Mouse (Mus musculus) liver, embryonic 13.5 days (tissue): ENCODE measurements around the gene Gm5105. TPM values are rescaled to one million over a fixed set of nuclear protein-coding genes. Genes with fewer than 3 reads are reported as not detected.

Experiments
- ATAC-seq: fragments of 200-750 bp; cut with Nextera tagmentation; 2 replicates; pipeline ENCODE4 v1.8.0; 2017; ENCODE audit warnings: low read depth, mild to moderate bottlenecking, moderate number of reproducible peaks, moderate library complexity
- DNase-seq: peaks from one replicate; pipeline ENCODE4 v3.0.0; 2022
- H3K27ac ChIP-seq: fragments of 300-500 bp; sonication (generic); 2 replicates; pipeline ENCODE4 v1.5.1; 2015; ENCODE audit warnings: moderate library complexity, mild to moderate bottlenecking, inconsistent platforms
- H3K27me3 ChIP-seq: fragments of 300-500 bp; sonication (generic); 2 replicates; pipeline ENCODE4 v1.6.1; 2015; ENCODE audit warnings: mild to moderate bottlenecking, inconsistent platforms
- H3K36me3 ChIP-seq: fragments of 300-500 bp; sonication (generic); 2 replicates; pipeline ENCODE4 v1.6.1; 2015; ENCODE audit warnings: mild to moderate bottlenecking, inconsistent platforms
- H3K4me1 ChIP-seq: fragments of 300-500 bp; sonication (generic); replicated peaks from 2 replicates; pipeline ENCODE4 v1.6.1; 2015; ENCODE audit warnings: inconsistent platforms
- H3K4me2 ChIP-seq: fragments of 300-500 bp; sonication (generic); 2 replicates; pipeline ENCODE4 v1.6.1; 2015; ENCODE audit warnings: inconsistent platforms, mild to moderate bottlenecking, moderate library complexity
- H3K4me3 ChIP-seq: fragments of 300-500 bp; sonication (generic); replicated peaks from 2 replicates; pipeline ENCODE4 v1.5.1; 2015; ENCODE audit warnings: mild to moderate bottlenecking, inconsistent platforms
- H3K9ac ChIP-seq: fragments of 300-500 bp; sonication (generic); 2 replicates; pipeline ENCODE4 v1.6.1; 2015; ENCODE audit warnings: mild to moderate bottlenecking, inconsistent platforms
- H3K9me3 ChIP-seq: fragments of 300-500 bp; sonication (generic); replicated peaks from 2 replicates; pipeline ENCODE4 v1.6.1; 2016; ENCODE audit warnings: inconsistent platforms
- WGBS: fragments of 180-500 bp; shearing (Covaris S2); methylation state at CpG from one replicate; pipeline ENCODE4 v1.1.7; 2015; ENCODE audit not compliant: insufficient replicate concordance; 5-methylcytosine and 5-hydroxymethylcytosine counted together
- polyA plus RNA-seq: library from polyadenylated mRNA; unstranded; fragments of >200 nt; fragmentation: Nextera tagmentation; extraction: Ambion mirVana; gene quantifications from 2 replicates; pipeline ENCODE4 v1.2.1, GENCODE M21; 2015

Gene Gm5105
- polyA plus RNA-seq, 1 experiment from 2014 or later = not detected

DNA sequence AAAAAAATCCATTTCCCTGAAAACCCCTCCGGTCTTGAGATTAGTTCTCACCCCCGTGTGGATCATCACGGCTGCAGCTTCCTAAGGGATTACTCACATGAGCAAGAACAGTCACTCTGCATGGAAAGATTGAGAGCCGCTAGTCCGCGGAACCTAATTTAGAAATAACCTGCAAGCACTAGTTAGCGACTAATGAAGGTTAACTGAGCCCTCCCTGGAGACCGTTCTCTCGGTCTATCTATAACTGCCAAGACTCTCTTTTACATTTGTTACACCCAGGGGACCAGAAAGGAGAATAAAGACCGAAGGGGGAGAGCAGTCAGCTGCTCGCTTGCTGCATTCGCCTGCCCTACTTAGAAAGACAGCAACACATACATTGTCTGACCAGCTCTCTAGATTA, 50.4 kb downstream of the Gm5105 start:
- no peak for ATAC-seq
- Histone ChIP-seq H3K4me1 (no peaks in the 10 kb centered on the region), H3K9ac (no peak overlapping the region), H3K9me3 (no peaks in the 10 kb centered on the region), H3K36me3 (no peaks in the 10 kb centered on the region), H3K4me2 (no peak overlapping the region), H3K4me3 (no peak overlapping the region), H3K27me3 (no peaks in the 10 kb centered on the region), H3K27ac (no peak overlapping the region)
- WGBS = 82% methylated on average over 12 of the region's 12 CpGs
- no peak for DNase-seq

DNA sequence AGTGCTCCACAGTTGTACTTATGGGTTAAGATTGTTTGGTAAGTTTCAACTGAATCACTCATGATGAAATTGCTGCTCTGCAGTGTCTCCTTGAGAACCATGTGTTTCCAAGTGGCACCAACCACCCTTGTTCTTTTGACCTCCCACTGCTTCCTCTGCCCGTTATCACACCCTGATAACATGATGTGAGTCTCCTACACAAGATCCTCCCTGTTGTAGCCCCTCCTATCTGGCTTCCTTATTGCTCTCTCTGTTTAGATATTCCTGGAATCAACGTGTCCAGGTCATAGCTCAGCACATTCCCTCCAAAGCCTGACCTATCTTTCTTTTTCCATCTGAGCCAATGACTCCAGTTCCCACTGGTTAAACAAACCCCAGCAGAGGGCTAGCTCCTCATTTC, 52.5 kb downstream of the Gm5105 start:
- Histone ChIP-seq H3K36me3 (no peaks in the 10 kb centered on the region), H3K4me2 (no peak overlapping the region), H3K4me3 (no peak overlapping the region), H3K27ac (no peak overlapping the region), H3K4me1 (no peaks in the 10 kb centered on the region), H3K27me3 (no peaks in the 10 kb centered on the region), H3K9me3 (no peaks in the 10 kb centered on the region), H3K9ac (no peak overlapping the region)
- 31% methylated on average over 2 of the region's 2 CpGs for WGBS
- ATAC-seq (no peak), DNase-seq (no peak)

DNA sequence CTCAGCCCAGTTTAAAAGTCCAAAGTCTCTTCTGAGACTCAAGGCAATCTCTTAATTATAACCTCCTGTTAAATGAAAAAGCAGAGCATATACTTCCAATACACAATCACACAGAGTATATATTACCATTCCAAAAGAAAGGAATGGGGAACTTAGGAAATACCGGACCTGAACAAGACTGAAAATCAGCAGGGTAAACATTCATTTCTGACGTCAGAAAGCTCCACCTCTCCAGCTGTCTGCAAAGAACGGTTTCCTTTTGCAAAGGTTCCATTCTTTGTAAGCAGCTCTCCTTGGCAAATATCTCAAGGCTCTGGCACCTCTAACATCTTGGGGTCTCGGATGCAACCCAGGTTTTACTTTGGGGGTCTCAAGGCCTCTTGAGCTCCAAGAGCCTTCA, 54.8 kb downstream of the Gm5105 start:
- H3K4me2 ChIP-seq = no peak overlapping the region
- DNase-seq (no peak), ATAC-seq (no peak)
- H3K4me1 ChIP-seq = no peaks in the 10 kb centered on the region
- no peak overlapping the region for H3K27ac ChIP-seq
- no peak overlapping the region for H3K4me3 ChIP-seq
- H3K9ac ChIP-seq = no peak overlapping the region
- no peaks in the 10 kb centered on the region for H3K27me3 ChIP-seq
- WGBS = 35% methylated on average over 4 of the region's 4 CpGs
- H3K36me3 ChIP-seq = no peaks in the 10 kb centered on the region
- H3K9me3 ChIP-seq = no peaks in the 10 kb centered on the region

DNA sequence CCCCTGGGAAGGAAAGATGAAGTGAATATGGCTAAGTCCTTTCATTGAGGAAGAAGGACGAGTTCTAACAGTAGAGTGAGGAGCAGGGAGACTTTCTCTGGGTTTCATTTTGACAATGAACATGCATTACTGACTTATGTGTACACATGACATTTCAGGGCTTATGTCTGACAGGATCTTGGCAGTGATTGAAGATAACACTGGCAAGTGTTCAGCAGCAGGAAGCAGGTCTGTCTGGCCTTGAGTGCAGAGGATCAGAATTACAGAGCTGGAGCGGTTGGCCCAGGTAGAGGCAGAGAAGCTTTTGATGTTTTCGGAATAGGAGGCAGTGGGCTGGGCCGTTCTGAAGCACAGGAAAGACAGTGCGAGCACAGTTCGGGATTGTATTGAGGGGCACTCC, 59.0 kb downstream of the Gm5105 start:
- H3K27ac ChIP-seq = no peak overlapping the region
- H3K9ac ChIP-seq = no peak overlapping the region
- H3K4me2 ChIP-seq = no peak overlapping the region
- no peaks in the 10 kb centered on the region for H3K9me3 ChIP-seq
- no peaks in the 10 kb centered on the region for H3K4me1 ChIP-seq
- 54% methylated on average over 6 of the region's 6 CpGs for WGBS
- no peaks in the 10 kb centered on the region for H3K36me3 ChIP-seq
- no peaks in the 10 kb centered on the region for H3K27me3 ChIP-seq
- ATAC-seq = no peak
- DNase-seq = no peak
- H3K4me3 ChIP-seq = no peak overlapping the region

DNA sequence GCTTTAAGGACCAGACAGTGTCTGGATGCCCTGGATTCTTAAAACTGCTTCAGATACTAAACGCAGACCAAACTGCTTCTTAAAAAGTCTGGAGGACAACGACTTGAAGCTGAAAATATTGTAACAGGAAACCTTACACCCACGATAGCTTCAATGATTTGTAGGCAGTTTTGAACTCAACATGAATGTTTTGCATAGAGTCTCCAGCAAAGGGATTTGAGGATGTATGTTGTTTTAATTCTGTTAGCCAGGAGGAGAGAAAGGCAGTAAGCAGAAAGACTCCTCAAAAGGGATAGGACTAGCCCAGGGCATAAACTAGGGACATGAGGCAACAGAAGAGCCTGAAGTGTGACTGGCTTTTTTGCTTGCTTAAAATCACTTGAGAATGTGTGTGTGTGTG, 60.3 kb downstream of the Gm5105 start:
- Histone ChIP-seq H3K36me3 (no peaks in the 10 kb centered on the region), H3K9me3 (no peaks in the 10 kb centered on the region), H3K4me2 (no peak overlapping the region), H3K27ac (no peak overlapping the region), H3K4me3 (no peak overlapping the region), H3K9ac (no peak overlapping the region), H3K27me3 (no peaks in the 10 kb centered on the region), H3K4me1 (no peaks in the 10 kb centered on the region)
- ATAC-seq (no peak), DNase-seq (no peak)
- WGBS = 57% methylated on average over 3 of the region's 3 CpGs

DNA sequence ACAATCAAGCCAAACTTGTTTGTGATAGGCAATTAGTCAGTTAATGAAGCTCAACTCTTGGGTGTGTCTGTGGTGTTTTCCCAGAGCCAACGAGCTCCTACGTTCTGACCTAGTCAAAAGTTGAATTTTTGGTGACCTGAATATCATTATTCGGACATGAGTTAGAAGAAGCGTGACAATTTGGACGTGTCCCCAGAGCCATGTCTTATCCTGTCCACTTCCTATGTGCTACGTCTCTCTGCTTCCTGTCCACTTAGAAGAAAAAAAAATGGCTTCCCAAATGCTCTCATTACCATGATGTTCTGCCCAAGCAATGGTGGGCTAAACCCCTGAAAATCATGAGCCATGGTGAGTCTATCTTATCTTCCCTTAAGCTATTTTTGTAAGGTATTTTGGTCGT, 63.9 kb downstream of the Gm5105 start:
- H3K27me3 ChIP-seq = no peaks in the 10 kb centered on the region
- H3K27ac ChIP-seq = no peak overlapping the region
- no peak overlapping the region for H3K9ac ChIP-seq
- DNase-seq (no peak), ATAC-seq (no peak)
- H3K4me2 ChIP-seq = no peak overlapping the region
- H3K4me3 ChIP-seq = no peak overlapping the region
- H3K36me3 ChIP-seq = no peaks in the 10 kb centered on the region
- 71% methylated on average over 7 of the region's 7 CpGs for WGBS
- H3K9me3 ChIP-seq = no peaks in the 10 kb centered on the region
- peaks cover 9% of the 10 kb centered on the region; the same call in 1 of the 2 replicates for H3K4me1 ChIP-seq

DNA sequence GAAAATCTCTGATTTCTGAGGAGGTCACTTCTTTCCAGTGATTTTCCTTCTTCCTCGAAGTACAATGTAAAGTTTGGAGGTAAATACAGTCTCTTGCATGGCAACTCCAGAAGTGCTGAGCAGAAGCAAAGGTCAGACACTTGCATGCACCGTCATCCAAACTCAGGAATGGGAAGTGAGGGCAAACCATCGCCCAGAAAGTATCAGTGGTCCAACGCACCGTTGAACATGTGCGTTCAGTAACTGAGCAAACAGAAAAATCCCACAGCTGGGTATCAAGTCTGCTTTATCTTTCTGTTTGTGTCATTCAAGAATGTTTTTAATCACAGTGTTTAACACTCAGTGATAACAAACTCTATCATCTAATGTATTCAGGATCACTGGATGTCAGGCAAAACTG, 64.6 kb downstream of the Gm5105 start:
- no peak overlapping the region for H3K4me3 ChIP-seq
- DNase-seq (no peak), ATAC-seq (no peak)
- H3K27ac ChIP-seq = no peak overlapping the region
- no peak overlapping the region for H3K9ac ChIP-seq
- no peak overlapping the region for H3K4me2 ChIP-seq
- H3K9me3 ChIP-seq = no peaks in the 10 kb centered on the region
- peaks cover 9% of the 10 kb centered on the region; the same call in 1 of the 2 replicates for H3K4me1 ChIP-seq
- no peaks in the 10 kb centered on the region for H3K36me3 ChIP-seq
- WGBS = 47% methylated on average over 6 of the region's 6 CpGs
- H3K27me3 ChIP-seq = no peaks in the 10 kb centered on the region

DNA sequence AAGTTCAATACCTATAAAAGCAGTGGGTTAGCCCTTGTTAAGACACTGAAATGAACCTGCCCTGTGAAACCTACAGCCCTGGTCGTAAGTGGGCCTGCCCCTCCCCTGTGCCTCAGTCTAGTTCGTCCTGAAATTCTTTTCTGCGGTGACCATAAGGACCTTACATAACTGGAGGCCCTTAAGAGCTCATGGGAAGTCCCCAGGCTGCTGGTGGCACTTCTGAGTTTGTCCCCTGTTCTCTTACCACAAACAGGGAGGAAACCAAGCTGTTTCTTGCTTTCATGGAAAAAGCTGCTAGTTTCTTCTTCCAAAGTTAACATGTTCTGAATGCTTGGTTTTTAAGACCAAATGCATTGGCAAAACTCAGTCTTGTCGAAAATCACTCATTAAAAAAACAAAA, 65.3 kb downstream of the Gm5105 start:
- no peak overlapping the region for H3K4me2 ChIP-seq
- H3K27me3 ChIP-seq = no peaks in the 10 kb centered on the region
- ATAC-seq = no peak
- H3K4me1 ChIP-seq = peaks cover 9% of the 10 kb centered on the region; the same call in 1 of the 2 replicates
- H3K9ac ChIP-seq = no peak overlapping the region
- H3K36me3 ChIP-seq = no peaks in the 10 kb centered on the region
- no peak for DNase-seq
- H3K27ac ChIP-seq = no peak overlapping the region
- WGBS = 36% methylated on average over 4 of the region's 4 CpGs
- H3K9me3 ChIP-seq = no peaks in the 10 kb centered on the region
- no peak overlapping the region for H3K4me3 ChIP-seq

DNA sequence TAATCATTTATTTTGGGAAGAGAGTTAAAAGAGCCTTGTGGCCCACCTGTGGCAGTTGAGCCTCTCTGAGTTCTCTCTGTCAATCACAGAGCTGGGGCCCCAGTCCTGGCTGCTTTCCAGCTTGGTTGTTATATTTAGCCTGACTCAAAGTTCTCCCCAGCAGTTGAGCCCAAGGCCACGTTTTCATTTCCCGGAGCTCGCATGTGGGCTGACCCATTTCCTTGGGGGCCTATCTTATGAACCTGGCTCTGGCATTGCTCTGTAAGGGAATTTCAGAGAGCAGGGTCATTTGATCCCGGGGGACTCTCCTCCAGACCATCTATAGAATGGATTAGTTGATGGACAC, 66.5 kb downstream of the Gm5105 start:
- Histone ChIP-seq H3K9me3 (no peaks in the 10 kb centered on the region), H3K9ac (no peak overlapping the region), H3K4me3 (no peak overlapping the region), H3K36me3 (no peaks in the 10 kb centered on the region), H3K4me1 (peaks cover 9% of the 10 kb centered on the region; the same call in 1 of the 2 replicates), H3K27me3 (no peaks in the 10 kb centered on the region), H3K27ac (no peak overlapping the region), H3K4me2 (no peak overlapping the region)
- DNase-seq (no peak), ATAC-seq (no peak)
- 39% methylated on average over 4 of the region's 4 CpGs for WGBS

DNA sequence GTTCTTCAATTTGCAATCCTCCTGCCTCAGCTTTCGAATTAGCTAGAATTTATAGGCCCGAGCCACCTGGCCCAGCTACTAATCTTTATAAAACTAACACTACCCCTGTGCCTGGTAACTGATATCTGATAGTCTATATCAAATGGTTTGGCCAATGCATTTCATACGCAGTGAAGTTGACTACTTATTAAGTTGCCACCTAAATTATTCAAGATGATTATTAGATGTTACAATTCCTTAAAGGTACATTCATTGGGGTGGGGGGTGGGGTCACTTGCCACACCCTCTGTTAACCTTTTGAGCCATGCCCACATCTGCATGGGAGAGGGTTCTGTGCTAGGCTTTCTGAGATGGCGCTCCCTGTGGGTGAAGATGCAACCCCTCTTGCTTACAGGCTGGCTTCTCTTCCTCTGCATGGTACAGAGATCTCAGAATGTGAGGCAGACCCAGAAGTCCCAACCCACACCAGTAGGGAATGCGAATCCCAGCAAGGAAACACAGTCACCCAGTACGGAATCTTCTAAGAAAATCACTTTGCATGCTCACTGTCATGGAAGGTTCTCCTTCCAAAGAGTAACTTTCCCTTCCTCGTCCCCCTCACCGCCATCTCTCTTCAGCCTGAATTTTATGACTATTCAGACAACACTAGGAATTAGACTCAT, 67.0 kb downstream of the Gm5105 start:
- Histone ChIP-seq H3K9me3 (no peaks in the 10 kb centered on the region), H3K4me3 (no peak overlapping the region), H3K4me1 (peaks cover 9% of the 10 kb centered on the region; the same call in 1 of the 2 replicates), H3K9ac (no peak overlapping the region), H3K27me3 (no peaks in the 10 kb centered on the region), H3K27ac (no peak overlapping the region), H3K4me2 (no peak overlapping the region), H3K36me3 (no peaks in the 10 kb centered on the region)
- DNase-seq (no peak), ATAC-seq (no peak)
- 76% methylated on average over 8 of the region's 8 CpGs for WGBS

DNA sequence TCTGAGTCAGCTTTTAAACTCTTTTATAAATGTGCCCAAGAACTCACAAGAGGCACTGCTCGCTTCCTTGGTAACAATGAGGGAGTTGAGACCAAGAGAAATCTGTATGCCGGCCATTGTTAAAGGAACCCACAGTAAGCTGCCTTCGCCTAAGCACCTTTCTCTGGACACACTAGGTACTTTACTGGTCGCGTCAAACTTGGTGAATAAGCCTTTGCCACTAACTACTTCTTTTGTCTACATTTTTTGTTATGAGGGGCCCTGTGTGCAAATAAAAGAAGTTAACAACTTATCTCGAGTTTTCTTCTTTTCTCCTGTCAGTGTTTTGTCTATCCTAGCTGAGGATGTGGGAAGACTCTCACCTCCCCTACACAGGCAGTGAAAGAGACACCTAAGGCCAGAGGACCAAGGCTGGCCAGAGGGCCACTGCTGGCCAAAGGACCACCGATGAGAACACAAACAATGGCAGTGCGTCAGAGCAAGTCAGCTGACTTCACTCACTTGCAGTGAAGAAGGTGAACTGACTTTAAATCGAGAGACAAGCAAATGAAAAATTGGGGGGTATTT, 67.9 kb downstream of the Gm5105 start:
- no peak overlapping the region for H3K4me3 ChIP-seq
- no peak overlapping the region for H3K4me2 ChIP-seq
- H3K9ac ChIP-seq = no peak overlapping the region
- H3K4me1 ChIP-seq = peaks cover 9% of the 10 kb centered on the region; the same call in 1 of the 2 replicates
- no peaks in the 10 kb centered on the region for H3K36me3 ChIP-seq
- no peaks in the 10 kb centered on the region for H3K27me3 ChIP-seq
- H3K27ac ChIP-seq = no peak overlapping the region
- WGBS = 67% methylated on average over 9 of the region's 9 CpGs
- ATAC-seq = no peak
- no peaks in the 10 kb centered on the region for H3K9me3 ChIP-seq
- no peak for DNase-seq
